Mouse (Mus musculus) thymus, postnatal 4 days (tissue): ENCODE data around the gene Opalin.

ENCODE experiments used
- DNase-seq: peaks from one replicate; pipeline ENCODE4 v3.0.0; 2021

Opalin gene

DNA sequence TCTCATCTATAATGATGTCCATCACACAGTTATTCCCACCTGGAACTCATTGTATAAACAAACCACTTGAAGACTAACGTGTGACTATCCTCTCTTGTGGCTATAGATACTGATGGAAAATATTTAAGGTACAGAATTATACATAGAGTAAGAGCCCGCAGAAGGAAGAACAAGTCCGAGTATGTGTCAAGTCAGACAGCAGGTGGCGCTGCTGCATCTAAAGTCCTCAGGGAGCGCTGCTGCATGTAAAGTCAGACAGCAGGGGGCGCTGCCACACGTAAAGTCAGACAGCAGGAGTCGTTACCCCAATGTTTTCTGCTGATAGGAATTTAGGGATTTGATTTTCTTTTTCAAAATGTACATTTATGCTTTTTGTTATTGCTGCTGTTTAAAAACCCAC, 5.4 kb downstream of the Opalin start:
- peak; percentile 98 for DNase-seq

DNA sequence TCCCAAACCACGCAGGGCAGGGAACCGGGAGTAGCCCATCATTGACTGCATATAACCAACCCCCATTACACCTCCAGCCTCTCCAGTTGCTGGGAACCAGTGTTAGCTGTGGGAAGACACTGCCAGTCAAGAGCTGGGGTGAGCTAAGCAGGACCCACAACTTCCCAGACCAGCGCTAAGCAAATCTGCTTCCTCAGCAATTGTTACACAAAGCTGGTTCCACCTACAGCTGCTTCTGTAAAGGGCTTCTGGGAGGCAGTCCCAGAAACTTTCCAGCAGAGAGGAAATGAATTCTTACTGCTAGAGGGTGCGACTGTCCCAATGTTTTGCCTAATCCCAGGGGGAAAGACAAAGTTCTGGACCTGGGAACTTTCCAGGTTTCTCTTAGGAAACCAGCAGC, 22.2 kb downstream of the Opalin start:
- no peak for DNase-seq

DNA sequence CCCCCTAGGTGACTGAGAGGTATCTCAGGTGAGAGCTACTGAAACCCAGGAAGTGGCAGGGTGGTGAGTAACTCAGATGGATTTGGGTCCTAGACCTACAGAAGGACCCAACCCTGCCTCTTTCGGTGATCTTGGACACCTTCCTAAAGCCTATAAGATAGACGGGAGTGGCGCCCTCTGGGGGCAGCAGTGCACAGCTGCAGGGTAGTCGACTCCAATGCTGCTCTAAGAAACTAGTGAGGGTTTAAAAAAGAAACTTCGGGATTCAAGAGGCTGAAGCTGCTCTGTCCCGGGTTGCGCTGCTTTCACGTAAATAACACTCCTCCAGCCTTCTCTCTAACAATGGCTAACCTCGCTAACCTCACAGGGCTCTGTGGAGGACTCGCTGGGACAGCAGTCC, 23.4 kb downstream of the Opalin start:
- peak; percentile 91 for DNase-seq

DNA sequence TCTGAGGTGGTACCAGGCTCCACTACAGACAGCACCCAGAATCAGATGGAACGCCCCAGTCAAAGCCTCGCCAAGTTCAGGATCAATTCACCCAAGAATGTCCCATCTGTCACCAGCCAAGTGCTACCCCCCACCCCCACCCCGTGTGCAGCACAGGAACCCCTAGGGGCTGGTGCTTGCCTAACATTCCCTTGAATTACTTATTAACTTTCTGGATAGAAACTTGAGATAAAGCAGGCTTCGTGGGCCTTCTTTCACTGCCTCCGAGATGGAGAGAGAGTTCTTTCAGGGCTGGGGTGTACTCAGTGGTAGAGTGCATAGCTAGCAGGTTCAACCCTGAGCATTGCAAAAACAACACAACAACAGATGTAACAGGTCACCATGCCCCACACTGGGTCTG, 24.7 kb downstream of the Opalin start:
- DNase-seq: no peak

DNA sequence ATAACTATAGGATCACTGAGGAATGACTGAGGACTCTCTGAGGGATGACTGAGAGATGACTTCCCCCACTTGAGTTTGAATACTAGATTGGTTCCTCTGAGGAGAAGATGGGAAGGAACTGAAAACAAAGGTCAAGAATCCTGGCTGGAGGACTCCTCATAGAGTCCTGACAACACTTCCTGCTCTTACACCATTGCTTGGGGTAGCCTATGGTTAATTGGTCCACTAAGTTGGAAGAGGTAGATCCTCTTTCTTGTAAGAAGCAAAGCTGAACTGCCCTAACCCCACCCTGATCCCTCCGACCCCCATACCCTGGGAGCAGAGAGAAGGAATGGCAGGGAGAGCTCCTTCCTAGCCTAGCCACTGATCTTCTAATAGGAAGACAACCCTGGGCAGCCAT, 25.2 kb downstream of the Opalin start:
- no peak for DNase-seq

DNA sequence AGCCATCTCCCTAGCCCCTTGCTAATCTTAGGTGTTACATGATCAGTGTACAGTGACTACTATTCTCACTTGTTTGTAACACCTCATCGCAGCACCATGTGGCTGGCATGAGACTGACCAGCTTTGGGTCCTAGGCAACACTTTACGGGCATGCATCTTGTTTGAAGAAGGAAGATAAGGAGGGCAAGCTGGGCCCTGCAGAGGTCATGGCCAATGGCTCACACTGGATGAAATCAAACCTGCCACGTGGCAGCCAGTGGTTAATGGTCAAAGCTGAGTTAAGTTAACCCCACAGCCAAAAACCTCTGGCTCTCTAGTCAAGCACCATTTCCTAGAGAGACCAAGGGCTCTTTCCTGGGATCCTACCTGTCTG, 28.7 kb downstream of the Opalin start:
- DNase-seq: no peak

DNA sequence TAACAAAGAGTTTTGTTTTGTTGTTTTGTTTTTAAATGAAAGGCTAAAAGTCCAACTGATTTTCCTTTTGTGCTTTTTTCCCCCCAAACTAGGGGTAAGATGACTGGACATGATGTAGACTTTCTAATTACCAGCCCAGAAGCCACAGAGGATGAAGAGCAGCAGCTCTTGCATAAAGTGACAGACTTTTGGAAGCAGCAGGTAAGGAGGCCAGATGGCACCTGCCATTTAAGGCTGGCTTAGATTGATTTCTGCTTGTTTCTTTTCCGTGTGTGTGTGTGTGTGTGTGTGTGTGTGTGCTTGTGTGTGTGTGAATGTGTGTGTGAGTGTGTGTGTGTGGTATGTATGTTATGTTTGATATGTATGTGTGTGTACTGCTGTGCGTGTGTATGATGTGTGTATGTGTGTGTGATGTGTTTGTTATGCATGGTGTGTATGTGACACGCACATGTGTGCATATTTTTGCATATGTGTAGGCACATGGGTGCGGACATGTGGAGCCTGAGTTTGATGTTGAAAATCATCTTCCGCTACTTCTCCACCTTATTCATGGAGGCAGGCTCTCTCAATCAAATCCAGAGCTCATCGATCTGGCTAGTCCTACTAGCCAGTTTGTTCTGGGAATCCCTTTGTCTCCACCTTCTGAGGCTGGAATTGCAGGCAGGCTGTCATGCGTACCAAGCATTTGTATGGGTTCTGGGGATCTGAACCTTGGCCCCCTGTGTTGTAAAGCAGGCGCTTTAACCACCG, 29.3 kb downstream of the Opalin start:
- DNase-seq: no peak

DNA sequence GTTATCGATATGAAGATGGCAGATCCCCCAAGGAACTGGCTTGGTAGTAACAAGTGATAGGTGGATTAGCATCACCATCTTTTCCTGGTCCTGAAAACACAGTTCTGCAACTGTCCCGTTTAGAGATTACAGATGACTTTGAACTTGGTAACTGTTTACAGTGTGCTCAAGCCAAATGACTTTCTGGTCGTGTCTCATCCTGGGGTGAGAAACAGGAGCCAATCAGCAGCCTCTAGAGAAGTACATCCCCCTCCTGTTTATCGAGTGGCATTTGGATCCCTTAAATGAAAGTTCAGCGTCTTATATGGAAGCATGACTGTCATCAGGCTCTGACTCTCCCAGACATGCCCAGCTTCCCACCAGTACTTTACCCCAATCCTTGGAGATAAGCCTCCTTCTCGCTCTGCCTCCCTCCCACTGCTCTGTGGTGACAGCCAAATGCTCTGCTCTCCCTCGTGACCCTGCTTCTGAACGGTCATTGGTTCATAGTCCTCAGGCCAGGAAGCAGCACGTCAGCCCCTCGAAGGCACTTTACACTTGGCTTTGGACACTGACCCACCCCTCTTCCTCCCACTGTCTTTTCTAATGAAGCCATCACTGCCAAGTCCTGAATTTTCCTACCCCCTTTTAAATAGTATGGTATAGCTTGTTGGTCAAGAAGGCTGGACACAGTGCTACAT, 31.7 kb downstream of the Opalin start:
- no peak for DNase-seq

DNA sequence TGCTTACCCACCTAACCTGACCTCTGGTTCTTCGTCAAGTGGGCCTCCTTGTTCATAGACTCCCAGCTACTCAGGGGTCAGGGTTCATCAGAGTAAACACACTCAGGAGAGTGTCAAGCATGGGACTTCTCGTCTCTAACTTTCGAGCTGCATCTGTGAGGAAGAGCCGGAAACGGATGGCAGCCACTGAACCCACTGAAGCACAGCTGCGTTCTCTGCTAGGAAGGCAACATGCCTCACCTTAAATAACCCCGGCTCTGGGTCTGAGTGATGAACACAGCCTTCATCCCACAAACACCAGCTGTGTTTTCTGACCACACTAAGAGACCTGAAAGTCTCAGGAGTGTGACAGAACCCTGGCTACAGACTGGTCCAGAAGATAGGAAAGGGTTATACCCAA, 37.8 kb downstream of the Opalin start:
- peak; percentile 77 for DNase-seq

DNA sequence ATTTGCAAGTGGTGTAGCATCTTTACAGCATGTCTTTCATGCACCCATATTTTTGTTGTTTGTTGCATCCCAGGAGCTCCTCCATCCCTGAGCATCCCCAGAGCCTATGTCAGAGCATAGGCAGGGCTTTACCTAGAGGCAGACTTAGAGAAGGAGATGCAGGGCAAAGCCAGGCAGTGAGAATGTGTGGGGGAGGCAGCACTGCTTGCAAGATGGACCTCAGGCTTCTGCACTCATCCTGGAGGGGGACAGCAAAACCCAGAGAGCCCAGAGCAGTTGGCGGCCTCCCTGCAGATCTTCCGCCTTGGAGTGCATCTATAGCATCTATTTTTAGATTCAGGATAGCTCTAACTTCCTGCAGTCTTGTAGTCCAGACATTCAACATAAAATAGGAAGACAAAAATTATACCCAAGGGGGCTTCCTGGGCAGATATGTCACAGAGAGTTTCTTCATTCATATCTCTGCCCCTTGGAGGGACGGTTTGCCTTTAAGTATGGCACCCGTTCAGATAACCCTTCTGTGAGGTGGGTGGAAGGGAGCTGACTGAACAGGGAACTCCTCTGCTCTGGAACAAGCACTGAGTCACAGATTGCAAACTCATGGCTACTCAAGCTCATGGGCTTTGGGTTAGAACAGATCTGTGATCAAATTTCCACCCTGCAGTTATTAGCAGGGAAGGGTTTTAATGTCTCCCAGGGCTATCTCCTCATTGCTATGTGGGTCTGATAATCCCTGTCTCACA, 40.9 kb downstream of the Opalin start:
- no peak for DNase-seq

DNA sequence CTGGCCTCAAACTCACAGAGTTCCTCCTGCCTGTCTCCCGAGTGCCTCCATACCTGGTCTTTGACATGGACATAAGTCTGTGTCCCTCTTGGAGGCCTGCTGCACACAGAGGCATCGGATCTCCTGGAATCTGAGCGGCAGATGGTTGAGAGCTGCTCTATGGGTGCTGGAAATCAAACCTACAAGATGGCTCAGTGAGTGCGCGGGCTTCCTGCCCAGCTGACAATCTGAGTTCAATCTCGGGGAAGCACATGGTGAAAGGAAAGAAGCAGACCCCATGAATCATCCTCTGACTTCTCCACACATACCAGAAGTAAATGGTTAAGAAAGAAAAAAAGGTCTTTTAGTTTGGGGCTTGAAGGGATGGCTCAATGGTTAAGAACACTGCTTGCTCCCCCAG, 45.0 kb downstream of the Opalin start:
- peak; percentile 44 for DNase-seq

DNA sequence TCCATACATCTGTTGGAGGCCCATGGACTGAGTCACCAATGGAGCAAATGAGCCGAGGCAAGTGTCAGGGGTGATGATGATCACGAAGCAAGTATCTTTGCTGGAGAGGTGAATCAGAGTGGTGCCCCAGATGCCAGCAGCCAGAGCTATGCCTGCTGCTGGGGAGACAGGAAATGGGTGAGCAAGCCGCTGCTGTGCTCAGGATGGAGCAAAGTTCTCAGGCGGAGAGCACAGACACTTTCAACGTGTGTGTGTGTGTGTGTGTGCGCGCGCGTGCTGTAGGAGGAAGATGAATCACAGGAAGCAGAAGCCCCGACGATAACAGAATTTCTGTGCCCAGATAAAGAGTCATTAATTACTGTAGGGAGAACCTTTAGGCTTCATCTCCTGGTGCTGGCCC, 45.9 kb downstream of the Opalin start:
- DNase-seq: peak; percentile 79

DNA sequence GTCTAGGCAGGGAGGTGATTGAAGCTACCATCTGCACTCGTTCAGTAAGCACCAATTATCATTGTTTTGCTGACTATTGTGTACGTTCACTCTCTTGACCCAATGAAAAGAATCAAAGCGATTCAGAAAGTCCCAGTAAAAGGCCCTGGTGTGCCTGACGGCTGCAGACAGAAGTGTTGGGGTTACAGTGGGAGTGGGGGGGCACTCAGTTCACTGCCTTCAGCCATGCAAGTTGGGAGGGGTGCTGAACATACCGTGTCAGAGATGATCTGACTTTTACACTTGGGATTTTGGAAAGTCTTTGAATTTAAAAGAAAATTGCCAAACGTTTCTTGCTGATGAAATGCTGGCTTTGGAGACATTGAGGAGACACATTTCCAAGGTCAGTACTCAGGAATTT, 46.8 kb downstream of the Opalin start:
- peak; percentile 71 for DNase-seq

DNA sequence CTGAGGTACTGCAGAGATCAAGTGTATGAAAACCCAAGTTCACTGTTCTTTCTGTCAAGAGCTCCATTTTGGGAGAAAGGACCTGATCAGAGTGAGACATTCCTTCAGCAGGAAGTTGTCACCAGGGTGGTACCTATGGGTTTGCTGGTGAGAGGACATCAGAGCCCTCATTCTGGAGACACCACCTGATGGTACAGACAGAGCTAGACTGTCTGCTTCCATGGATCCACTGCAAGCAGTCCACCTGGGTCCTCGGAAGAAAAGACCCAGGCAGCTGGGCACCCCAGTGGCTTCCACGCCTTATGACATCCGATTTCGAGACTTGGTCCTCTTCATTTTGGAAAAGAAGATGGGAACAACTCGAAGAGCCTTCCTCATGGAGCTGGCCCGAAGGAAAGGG, 47.7 kb downstream of the Opalin start, which contains the start of gene Dntt:
TSS of gene Dntt (plus strand) at position 57 of the 400 bp plus-strand sequence.
- DNase-seq: peak; percentile 50

DNA sequence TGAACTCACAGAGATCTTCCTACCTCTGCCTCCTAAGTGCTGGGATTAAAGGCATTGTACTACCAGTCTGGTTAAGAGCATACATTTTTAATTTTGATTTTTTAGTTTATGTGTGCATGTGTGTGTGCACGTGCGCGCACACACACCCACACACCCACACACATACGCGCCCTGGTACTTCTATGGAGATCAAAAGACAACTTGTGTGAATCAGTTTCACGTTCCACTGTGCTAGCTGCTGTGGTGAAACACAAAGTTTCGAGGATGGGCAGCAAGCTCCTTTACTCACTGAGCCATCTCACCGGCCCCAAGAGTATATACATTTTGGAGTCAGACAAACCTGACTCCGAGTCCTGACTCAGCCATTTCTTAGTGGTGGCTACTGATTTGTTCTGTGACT, 49.3 kb downstream of the Opalin start:
- DNase-seq: peak; percentile 35

DNA sequence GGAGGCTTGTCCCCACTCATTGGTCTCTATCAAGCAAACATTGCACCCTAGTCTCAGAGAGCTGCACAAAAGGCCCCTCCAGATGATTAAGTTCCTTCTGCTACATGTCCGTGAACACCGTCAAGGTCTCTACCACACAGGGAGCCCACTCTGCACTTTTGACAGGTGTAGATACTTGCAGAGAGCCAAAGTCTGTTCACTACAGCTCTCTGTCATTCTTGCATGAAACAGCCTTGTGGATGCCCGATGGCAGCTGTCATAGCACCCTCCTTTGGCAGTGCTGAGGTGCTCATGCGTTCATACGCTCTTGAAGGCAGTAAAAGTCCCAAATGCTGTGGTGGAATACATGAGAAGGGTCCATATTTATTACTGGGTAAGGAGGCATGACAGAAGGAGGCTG, 49.9 kb downstream of the Opalin start:
- DNase-seq: peak; percentile 62

DNA sequence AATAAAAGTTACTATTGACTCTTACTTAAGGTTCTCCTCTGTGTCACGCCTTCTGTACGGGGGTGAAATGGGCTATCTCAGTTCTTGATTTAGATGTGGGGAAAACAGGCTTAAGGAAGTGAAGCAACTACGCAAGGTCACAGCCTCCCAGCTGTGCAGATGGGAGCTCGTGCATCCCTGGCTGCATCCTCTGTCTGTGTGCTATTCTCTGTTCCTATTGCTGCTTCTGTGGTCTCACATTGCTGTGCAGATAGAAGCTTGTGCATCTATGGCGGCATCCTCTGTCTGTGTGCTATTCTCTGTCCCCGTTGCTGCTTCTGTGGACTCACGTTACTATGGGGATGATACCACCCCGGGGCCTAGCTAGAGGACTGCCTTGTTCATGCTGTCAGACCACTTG, 50.4 kb downstream of the Opalin start:
- peak; percentile 51 for DNase-seq

DNA sequence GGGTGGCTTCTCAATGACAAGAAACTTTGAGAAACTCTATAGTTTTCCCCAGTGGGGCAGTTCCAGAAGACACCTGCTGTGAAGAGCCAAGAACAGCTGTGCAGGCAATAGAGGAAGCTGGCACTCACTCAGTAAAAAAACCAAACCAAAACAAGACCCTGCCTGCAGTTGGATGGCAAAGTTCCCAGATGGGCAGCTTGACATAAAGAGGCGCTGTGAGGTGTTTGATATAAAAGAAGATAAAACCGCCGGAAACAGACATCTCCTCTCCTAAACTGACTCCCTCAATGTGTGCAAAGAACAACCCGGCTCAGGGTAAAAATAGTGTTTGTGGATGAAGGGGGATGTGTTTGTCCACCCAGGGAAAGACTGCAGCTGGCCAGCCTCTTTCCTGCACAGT, 54.7 kb downstream of the Opalin start:
- DNase-seq: peak; percentile 60

DNA sequence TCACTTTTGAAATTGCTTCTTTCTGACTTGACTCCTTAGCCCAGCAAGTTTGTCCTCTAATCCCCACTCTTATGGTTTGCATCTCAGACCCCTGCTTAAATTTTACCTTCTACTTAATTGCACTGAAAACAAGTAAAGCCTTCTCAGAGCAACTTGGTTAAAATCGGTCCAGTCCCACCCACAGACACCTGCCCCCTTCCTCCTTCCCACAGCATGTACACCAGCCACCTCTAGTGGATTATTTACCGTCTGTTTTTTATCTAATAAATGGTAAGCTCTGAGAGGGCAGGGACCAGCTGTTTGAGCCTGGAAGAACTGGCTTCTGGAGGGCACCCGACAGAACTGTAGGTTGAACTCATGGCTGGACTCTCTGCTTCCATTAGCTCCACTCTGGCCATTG, 56.4 kb downstream of the Opalin start:
- DNase-seq: no peak

DNA sequence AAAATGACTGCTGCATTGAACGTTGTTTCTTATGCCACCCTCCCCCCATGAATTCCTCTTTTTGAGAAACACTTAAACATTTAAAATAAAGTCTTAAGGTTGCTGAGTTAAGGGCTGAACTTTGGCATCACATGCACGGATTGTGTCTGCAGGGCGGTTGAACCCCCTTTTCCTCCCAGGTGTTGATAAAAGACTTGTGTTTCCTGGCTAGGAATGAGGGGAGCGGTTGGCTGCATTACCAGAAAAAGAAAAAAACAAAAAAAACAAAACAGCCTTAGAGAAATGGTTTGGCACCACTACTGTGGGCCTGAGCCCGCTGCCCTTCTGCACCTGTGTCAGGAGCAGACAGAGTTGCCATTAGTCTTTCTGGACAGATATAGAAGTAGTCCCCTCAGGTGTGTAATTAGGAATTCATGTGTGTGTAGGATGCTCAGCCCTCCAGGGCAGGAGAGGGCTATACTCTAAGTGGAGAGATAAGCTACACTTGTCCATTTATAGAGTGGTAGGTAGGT, 57.7 kb downstream of the Opalin start:
- DNase-seq: peak; percentile 57

DNA sequence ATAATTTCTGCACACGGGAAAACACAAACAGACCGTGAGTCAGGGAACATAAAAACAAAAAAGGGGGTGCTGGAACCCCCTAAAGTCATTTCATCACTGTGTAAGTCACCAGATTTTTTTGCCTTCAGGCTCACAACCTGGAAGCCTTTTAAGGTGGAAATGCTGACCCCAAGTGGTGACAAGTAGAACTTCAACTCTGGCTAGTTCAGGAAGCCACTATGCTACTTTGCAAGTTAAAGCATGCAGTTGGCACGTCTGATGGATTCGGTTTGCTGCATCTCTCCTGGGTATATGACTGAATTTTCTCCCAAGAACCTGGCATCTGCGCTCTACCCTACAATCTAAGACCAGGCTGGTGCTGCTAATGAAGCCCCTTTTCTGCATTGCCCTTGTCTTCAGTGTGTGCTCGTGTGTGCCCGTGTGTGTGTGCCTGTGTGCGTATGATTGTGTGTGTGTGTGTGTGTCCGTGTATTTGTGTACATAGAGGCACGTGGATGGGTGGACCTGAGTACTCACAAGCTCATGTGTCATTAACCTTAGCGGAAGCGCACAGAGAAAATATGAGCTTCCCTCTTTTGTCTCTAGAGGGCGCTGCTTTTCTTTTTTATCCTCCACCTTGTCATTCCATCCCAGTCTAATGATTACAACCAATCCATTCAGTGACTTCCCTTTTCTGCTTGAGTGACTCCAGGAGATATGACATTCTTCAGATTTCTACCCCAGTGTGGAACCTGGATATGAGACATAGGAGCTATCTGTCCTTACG, 60.8 kb downstream of the Opalin start:
- DNase-seq: peak; percentile 71

DNA sequence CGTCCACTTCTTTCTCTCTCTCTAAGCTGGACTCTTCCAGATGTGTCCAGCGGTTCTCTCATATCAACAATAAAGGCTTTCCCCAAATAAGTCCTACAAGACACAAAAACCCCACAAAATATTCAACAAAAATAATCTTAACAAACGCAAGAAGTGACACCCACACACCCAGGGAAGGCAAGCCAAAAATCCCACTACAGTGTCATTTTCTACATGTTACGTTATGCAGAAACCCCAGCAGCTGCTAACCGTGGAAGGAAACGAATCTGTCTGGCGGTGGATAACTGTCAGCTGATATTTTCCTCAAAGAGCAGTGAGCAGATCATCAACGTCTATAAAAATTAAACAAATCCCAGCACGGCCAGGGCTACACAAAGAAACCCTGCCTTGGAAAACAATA, 62.9 kb downstream of the Opalin start:
- DNase-seq: no peak

DNA sequence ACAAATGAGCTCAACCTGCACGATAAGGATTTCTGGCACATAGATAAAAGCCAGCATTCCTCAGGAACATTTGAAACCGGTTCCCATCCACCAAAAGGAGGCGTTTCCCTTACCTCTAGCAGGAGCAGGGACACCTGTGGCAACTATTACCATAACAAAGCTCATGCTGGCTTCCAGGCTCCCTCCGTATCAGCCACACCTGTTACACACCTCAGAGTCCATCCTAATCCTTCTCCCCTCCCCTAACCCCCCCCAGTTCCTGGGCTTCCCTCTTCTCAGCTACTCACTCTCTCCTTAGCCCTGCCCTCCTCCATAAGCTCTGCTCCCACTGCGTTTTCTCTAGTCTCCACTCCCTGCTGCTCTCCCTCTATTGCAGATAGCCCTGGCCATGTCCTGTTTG, 63.3 kb downstream of the Opalin start:
- no peak for DNase-seq
